Comparison of ENCODE assay signal across 8 mouse cellular contexts in the genomic region with DNA sequence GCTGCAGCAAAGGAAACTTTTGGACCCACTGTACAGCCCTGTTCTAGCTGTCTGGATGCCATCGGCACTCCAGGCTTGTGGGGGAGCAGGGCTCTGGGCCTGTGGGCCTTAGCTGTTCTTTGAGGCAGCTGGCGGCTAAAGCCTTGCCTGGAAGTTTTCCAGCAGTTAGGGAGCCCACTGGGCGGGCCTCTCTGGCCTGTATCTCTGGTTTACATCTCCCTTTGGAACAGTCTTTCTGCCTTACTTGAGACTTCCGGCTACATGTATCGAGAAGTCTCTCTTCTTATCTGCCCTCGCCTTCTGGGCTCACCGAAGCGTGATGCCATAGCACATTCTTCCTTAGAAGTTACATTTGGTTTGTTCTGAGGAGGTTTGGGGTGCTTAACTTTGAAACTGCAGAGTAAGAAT.
DNase-seq lines count a peak whose midpoint lies in the region; ATAC-seq and TF ChIP-seq lines count a peak whose summit lies in the region.

No protein-coding gene starts in this region.

- H3K4me2 ChIP-seq in kidney, postnatal 0 days (ENCODE audit: low read length) = no peak overlapping the region

- no peaks in the 10 kb centered on the region for H3K9me3 ChIP-seq in kidney, postnatal 0 days (replicated peaks; ENCODE audit: low read length)

- no peaks in the 10 kb centered on the region for H3K36me3 ChIP-seq in kidney, postnatal 0 days (ENCODE audit: insufficient read depth, low read length)

- DNase-seq in kidney, postnatal 0 days (ENCODE audit: low spot score) = peak; percentile 41
- DNase-seq in kidney, adult 8-10 months = no peak
- DNase-seq in cerebellum, adult 11-12 months = peak; percentile 54
- DNase-seq in adipocyte (ENCODE audit: low spot score) = no peak
- no peak for DNase-seq in thymus, postnatal 0 days (ENCODE audit: low spot score)
- DNase-seq in layer of hippocampus, adult 2 months (ENCODE audit: low spot score in 2 of 2) = no peak

- no peaks in the 10 kb centered on the region for H3K27me3 ChIP-seq in kidney, postnatal 0 days (ENCODE audit: insufficient read depth, low read length)

- 41% methylated on average over 8 of the region's 8 CpGs for WGBS in kidney, postnatal 0 days

- no peak overlapping the region for H3K27ac ChIP-seq in kidney, postnatal 0 days
- no peak overlapping the region for H3K27ac ChIP-seq in layer of hippocampus, adult 2 months

- peaks cover 7% of the 10 kb centered on the region for H3K4me1 ChIP-seq in kidney, postnatal 0 days (replicated peaks; ENCODE audit: insufficient read depth, low read length)

- no peak; the same call in 1 of the 2 replicates for ATAC-seq in kidney, postnatal 0 days (replicated peaks; ENCODE audit: low FRiP score, low read depth)
- ATAC-seq in hematopoietic stem cell, adult 5-6 weeks (replicated peaks in 1 of 2; ENCODE audit: insufficient read depth in 1 of 2, low FRiP score in 2 of 2, low TSS enrichment in 1 of 2, low read depth in 1 of 2, poor library complexity in 2 of 2, severe bottlenecking in 2 of 2) = peak; percentile 36 to 42; a peak in 3 of 4 replicates
- ATAC-seq in megakaryocyte, adult 5-6 weeks (ENCODE audit: poor library complexity, severe bottlenecking) = peak; percentile 18; the same call in 1 of the 2 replicates

- no peak overlapping the region for H3K9ac ChIP-seq in kidney, postnatal 0 days (ENCODE audit: low read depth, low read length)

- no peak overlapping the region for H3K4me3 ChIP-seq in kidney, postnatal 0 days (replicated peaks; ENCODE audit: low read depth, low read length)
- no peak overlapping the region for H3K4me3 ChIP-seq in layer of hippocampus, adult 2 months

- no peak for TF ChIP-seq CTCF in kidney, postnatal 0 days (IDR thresholded peaks at IDR 0.05; ENCODE audit: low read depth)
- TF ChIP-seq CTCF in layer of hippocampus, adult 2 months (conservative IDR thresholded peaks at IDR 0.05) = no peak

Comparison
In these comparisons a context has a peak if more than half of its experiments do, and no peak if none do; other contexts are left out.
1. DNase-seq: peak in kidney, postnatal 0 days (single experiment) and cerebellum, adult 11-12 months (single experiment); none in kidney, adult 8-10 months (0 of 2), adipocyte (single experiment), thymus, postnatal 0 days (single experiment) and layer of hippocampus, adult 2 months (0 of 2).